Mouse (Mus musculus): ENCODE results near the gene 4932414N04Rik. TPM values are rescaled to one million over a fixed set of nuclear protein-coding genes. Genes with fewer than 3 reads are reported as not detected.
"Not testable (repeated sequence)": the region's sequence is repeated elsewhere in the genome, so short reads cannot be mapped to it uniquely, and the experiment has no call there.

The 4932414N04Rik gene
- not detected in 2 replicates for polyA plus RNA-seq (2015; fragmentation: Nextera tagmentation; extraction: Ambion mirVana)

GRCm38 (mm10) chr2:68656186-68656585 is at the start of gene 4932414N04Rik:
4932414N04Rik (plus strand) TSS chr2:68656486.
- H3K27me3 ChIP-seq; ATAC-seq (ENCODE audit: insufficient number of reproducible peaks, low FRiP score, low TSS enrichment, low read depth); H3K4me1 ChIP-seq; H3K9me3 ChIP-seq; H3K4me2 ChIP-seq; H3K9ac ChIP-seq; H3K4me3 ChIP-seq; H3K27ac ChIP-seq; H3K36me3 ChIP-seq: not testable (repeated sequence)
- 58% methylated on average over 2 of the region's 5 CpGs for WGBS

GRCm38 (mm10) chr2:68732216-68732615 is 75.9 kb downstream of the 4932414N04Rik start:
- WGBS, result 79% methylated on average over 2 of the region's 2 CpGs
- H3K4me1 ChIP-seq, result no peaks in the 10 kb centered on the region
- H3K36me3 ChIP-seq, result no peaks in the 10 kb centered on the region
- H3K27me3 ChIP-seq, result no peaks in the 10 kb centered on the region
- no peak overlapping the region for H3K27ac ChIP-seq
- H3K4me2 ChIP-seq, result no peak overlapping the region
- H3K9me3 ChIP-seq, result no peaks in the 10 kb centered on the region
- H3K9ac ChIP-seq, result no peak overlapping the region
- no peak for ATAC-seq (ENCODE audit: insufficient number of reproducible peaks, low FRiP score, low TSS enrichment, low read depth)
- H3K4me3 ChIP-seq, result no peak overlapping the region

- H3K4me2 ChIP-seq, result no peak overlapping the region
- no peak overlapping the region for H3K4me3 ChIP-seq
- no peak for ATAC-seq (ENCODE audit: insufficient number of reproducible peaks, low FRiP score, low TSS enrichment, low read depth)
- H3K4me1 ChIP-seq, result no peaks in the 10 kb centered on the region
- 84% methylated on average over 5 of the region's 5 CpGs for WGBS
- no peak overlapping the region for H3K27ac ChIP-seq
- H3K9me3 ChIP-seq, result no peaks in the 10 kb centered on the region
- H3K36me3 ChIP-seq, result no peaks in the 10 kb centered on the region
- no peaks in the 10 kb centered on the region for H3K27me3 ChIP-seq
- no peak overlapping the region for H3K9ac ChIP-seq
These were observed 83.8 kb downstream of the 4932414N04Rik start for GRCm38 (mm10) chr2:68739772-68740739.

- Histone ChIP-seq H3K4me3 (no peak overlapping the region), H3K27ac (no peak overlapping the region), H3K27me3 (no peaks in the 10 kb centered on the region), H3K4me2 (no peak overlapping the region), H3K36me3 (no peaks in the 10 kb centered on the region), H3K9me3 (no peaks in the 10 kb centered on the region), H3K4me1 (no peaks in the 10 kb centered on the region), H3K9ac (no peak overlapping the region)
- no peak for ATAC-seq (ENCODE audit: insufficient number of reproducible peaks, low FRiP score, low TSS enrichment, low read depth)
- WGBS, result 82% methylated on average over 4 of the region's 4 CpGs
These were observed 88.3 kb downstream of the 4932414N04Rik start for GRCm38 (mm10) chr2:68744599-68744998.

- no peak for ATAC-seq (ENCODE audit: insufficient number of reproducible peaks, low FRiP score, low TSS enrichment, low read depth)
- no peaks in the 10 kb centered on the region for H3K27me3 ChIP-seq
- no peaks in the 10 kb centered on the region for H3K4me1 ChIP-seq
- H3K9ac ChIP-seq, result no peak overlapping the region
- 68% methylated on average over 4 of the region's 4 CpGs for WGBS
- H3K9me3 ChIP-seq, result no peaks in the 10 kb centered on the region
- no peaks in the 10 kb centered on the region for H3K36me3 ChIP-seq
- H3K4me2 ChIP-seq, result no peak overlapping the region
- H3K4me3 ChIP-seq, result no peak overlapping the region
- no peak overlapping the region for H3K27ac ChIP-seq
These were observed 99.9 kb downstream of the 4932414N04Rik start for GRCm38 (mm10) chr2:68756179-68756578.

- ATAC-seq (ENCODE audit: insufficient number of reproducible peaks, low FRiP score, low TSS enrichment, low read depth), result no peak
- no peak overlapping the region for H3K4me2 ChIP-seq
- no peaks in the 10 kb centered on the region for H3K27me3 ChIP-seq
- no peaks in the 10 kb centered on the region for H3K36me3 ChIP-seq
- 27% methylated on average over 6 of the region's 6 CpGs for WGBS
- H3K27ac ChIP-seq, result no peak overlapping the region
- no peak overlapping the region for H3K4me3 ChIP-seq
- no peaks in the 10 kb centered on the region for H3K9me3 ChIP-seq
- H3K9ac ChIP-seq, result no peak overlapping the region
- no peaks in the 10 kb centered on the region for H3K4me1 ChIP-seq
These were observed 100.5 kb downstream of the 4932414N04Rik start for GRCm38 (mm10) chr2:68756793-68757192.

GRCm38 (mm10) chr2:68765371-68765770 is 109.1 kb downstream of the 4932414N04Rik start:
- Histone ChIP-seq H3K9ac (no peak overlapping the region), H3K4me2 (no peak overlapping the region), H3K9me3 (no peaks in the 10 kb centered on the region), H3K4me1 (no peaks in the 10 kb centered on the region), H3K4me3 (no peak overlapping the region), H3K36me3 (no peaks in the 10 kb centered on the region), H3K27ac (no peak overlapping the region), H3K27me3 (no peaks in the 10 kb centered on the region)
- WGBS, result 62% methylated on average over 1 of the region's 1 CpGs
- ATAC-seq (ENCODE audit: insufficient number of reproducible peaks, low FRiP score, low TSS enrichment, low read depth), result no peak

GRCm38 (mm10) chr2:68767186-68767890 is 111.1 kb downstream of the 4932414N04Rik start:
- WGBS, result 71% methylated on average over 6 of the region's 6 CpGs
- Histone ChIP-seq H3K27ac (no peak overlapping the region), H3K9me3 (no peaks in the 10 kb centered on the region), H3K4me2 (no peak overlapping the region), H3K4me3 (no peak overlapping the region), H3K27me3 (no peaks in the 10 kb centered on the region), H3K9ac (no peak overlapping the region), H3K4me1 (no peaks in the 10 kb centered on the region), H3K36me3 (no peaks in the 10 kb centered on the region)
- ATAC-seq (ENCODE audit: insufficient number of reproducible peaks, low FRiP score, low TSS enrichment, low read depth), result no peak

- Histone ChIP-seq H3K27ac (0 out of 2 replicates have a peak overlapping the region, but pooled peaks have one; percentile 11), H3K27me3 (no peaks in the 10 kb centered on the region), H3K4me1 (peaks cover 5% of the 10 kb centered on the region; the same call in 1 of the 2 replicates), H3K4me3 (peak overlapping the region; percentile 11; the same call in 1 of the 2 replicates), H3K4me2 (peak overlapping the region; percentile 24; the same call in 1 of the 2 replicates), H3K9ac (no peak overlapping the region), H3K36me3 (no peaks in the 10 kb centered on the region), H3K9me3 (no peaks in the 10 kb centered on the region)
- ATAC-seq (ENCODE audit: insufficient number of reproducible peaks, low FRiP score, low TSS enrichment, low read depth), result no peak
- 47% methylated on average over 16 of the region's 16 CpGs for WGBS
These were observed 126.2 kb downstream of the 4932414N04Rik start for GRCm38 (mm10) chr2:68782268-68783132.

GRCm38 (mm10) chr2:68783664-68784063 is 127.4 kb downstream of the 4932414N04Rik start:
- WGBS, result 92% methylated on average over 8 of the region's 8 CpGs
- ATAC-seq (ENCODE audit: insufficient number of reproducible peaks, low FRiP score, low TSS enrichment, low read depth); H3K9me3 ChIP-seq; H3K9ac ChIP-seq; H3K4me1 ChIP-seq; H3K27ac ChIP-seq; H3K36me3 ChIP-seq; H3K4me2 ChIP-seq; H3K27me3 ChIP-seq; H3K4me3 ChIP-seq: not testable (repeated sequence)

GRCm38 (mm10) chr2:68784710-68785427 is 128.6 kb downstream of the 4932414N04Rik start:
- ATAC-seq (ENCODE audit: insufficient number of reproducible peaks, low FRiP score, low TSS enrichment, low read depth), result peak; percentile 52; the same call in 1 of the 2 replicates
- Histone ChIP-seq H3K27ac (no peak overlapping the region), H3K4me2 (no peak overlapping the region), H3K36me3 (no peaks in the 10 kb centered on the region), H3K4me3 (no peak overlapping the region), H3K4me1 (peaks cover 5% of the 10 kb centered on the region; the same call in 1 of the 2 replicates), H3K9me3 (no peaks in the 10 kb centered on the region), H3K9ac (no peak overlapping the region), H3K27me3 (no peaks in the 10 kb centered on the region)
- 37% methylated on average over 5 of the region's 5 CpGs for WGBS
